Mouse (Mus musculus) midbrain, embryonic 10.5 days (tissue): ENCODE results near the gene 3110082I17Rik. TPM values are rescaled to one million over a fixed set of nuclear protein-coding genes. Genes with fewer than 3 reads are reported as not detected.

Source experiments
- DNase-seq: peaks from one replicate; pipeline ENCODE4 v3.0.0-alpha.2; 2017; ENCODE audit warnings: low spot score
- H3K27ac ChIP-seq: fragments of 300-500 bp; sonication (generic); replicated peaks from 2 replicates; pipeline ENCODE4 v1.5.1; 2016; ENCODE audit warnings: mild to moderate bottlenecking
- H3K27me3 ChIP-seq: fragments of 300-500 bp; sonication (generic); 2 replicates; pipeline ENCODE4 v1.6.1; 2016; ENCODE audit warnings: low read depth, mild to moderate bottlenecking; ENCODE audit not compliant: poor library complexity, severe bottlenecking
- H3K36me3 ChIP-seq: fragments of 300-500 bp; sonication (generic); 2 replicates; pipeline ENCODE4 v1.6.1; 2016; ENCODE audit warnings: mild to moderate bottlenecking, moderate library complexity
- H3K4me1 ChIP-seq: fragments of 300-500 bp; sonication (generic); 2 replicates; pipeline ENCODE4 v1.6.1; 2016
- H3K4me3 ChIP-seq: fragments of 300-500 bp; sonication (generic); 2 replicates; pipeline ENCODE4 v1.5.1; 2016; ENCODE audit warnings: mild to moderate bottlenecking, moderate library complexity
- H3K9me3 ChIP-seq: fragments of 300-500 bp; sonication (generic); replicated peaks from 2 replicates; pipeline ENCODE4 v1.6.1; 2016; ENCODE audit warnings: mild to moderate bottlenecking
- WGBS: fragments of 180-500 bp; shearing (Covaris S2); methylation state at CpG from one replicate; pipeline ENCODE4 v1.1.7; 2016; 5-methylcytosine and 5-hydroxymethylcytosine counted together
- polyA plus RNA-seq: library from polyadenylated mRNA; unstranded; fragments of >200 nt; fragmentation: Nextera tagmentation; extraction: Ambion mirVana; gene quantifications from 2 replicates; pipeline ENCODE4 v1.2.1, GENCODE M21; 2016

The 3110082I17Rik gene
- polyA plus RNA-seq, 1 experiment from 2014 or later = 64.7 TPM

- H3K4me1 ChIP-seq = peaks cover 52% of the 10 kb centered on the region
- DNase-seq = no peak
- H3K36me3 ChIP-seq = peaks cover 8% of the 10 kb centered on the region
- H3K9me3 ChIP-seq = no peaks in the 10 kb centered on the region
- H3K27me3 ChIP-seq = no peaks in the 10 kb centered on the region
- no peak overlapping the region for H3K4me3 ChIP-seq
- 74% methylated on average over 12 of the region's 12 CpGs for WGBS
- peak overlapping the region; percentile 49; the same call in 1 of the 2 replicates for H3K27ac ChIP-seq
Measured at GRCm38 (mm10) chr5:139429818-139430341, 30.4 kb downstream of the 3110082I17Rik start.

- no peaks in the 10 kb centered on the region for H3K9me3 ChIP-seq
- H3K27ac ChIP-seq = no peak overlapping the region
- peaks cover 42% of the 10 kb centered on the region for H3K4me1 ChIP-seq
- 89% methylated on average over 9 of the region's 9 CpGs for WGBS
- DNase-seq = no peak
- peaks cover 8% of the 10 kb centered on the region for H3K36me3 ChIP-seq
- no peaks in the 10 kb centered on the region for H3K27me3 ChIP-seq
- no peak overlapping the region for H3K4me3 ChIP-seq
Measured at GRCm38 (mm10) chr5:139427989-139428388, 32.3 kb downstream of the 3110082I17Rik start.

- Histone ChIP-seq H3K4me1 (peaks cover 34% of the 10 kb centered on the region), H3K4me3 (no peak overlapping the region), H3K27ac (no peak overlapping the region), H3K27me3 (no peaks in the 10 kb centered on the region), H3K9me3 (no peaks in the 10 kb centered on the region), H3K36me3 (peaks cover 8% of the 10 kb centered on the region)
- DNase-seq = no peak
- 89% methylated on average over 9 of the region's 9 CpGs for WGBS
Measured at GRCm38 (mm10) chr5:139427001-139427400, 33.3 kb downstream of the 3110082I17Rik start.

GRCm38 (mm10) chr5:139425198-139425597 is 35.1 kb downstream of the 3110082I17Rik start:
- H3K4me3 ChIP-seq = no peak overlapping the region
- H3K27ac ChIP-seq = no peak overlapping the region; the same call in 1 of the 2 replicates
- WGBS = 93% methylated on average over 9 of the region's 9 CpGs
- no peaks in the 10 kb centered on the region for H3K27me3 ChIP-seq
- H3K9me3 ChIP-seq = no peaks in the 10 kb centered on the region
- peaks cover 8% of the 10 kb centered on the region for H3K36me3 ChIP-seq
- peaks cover 19% of the 10 kb centered on the region for H3K4me1 ChIP-seq
- no peak for DNase-seq

DNA sequence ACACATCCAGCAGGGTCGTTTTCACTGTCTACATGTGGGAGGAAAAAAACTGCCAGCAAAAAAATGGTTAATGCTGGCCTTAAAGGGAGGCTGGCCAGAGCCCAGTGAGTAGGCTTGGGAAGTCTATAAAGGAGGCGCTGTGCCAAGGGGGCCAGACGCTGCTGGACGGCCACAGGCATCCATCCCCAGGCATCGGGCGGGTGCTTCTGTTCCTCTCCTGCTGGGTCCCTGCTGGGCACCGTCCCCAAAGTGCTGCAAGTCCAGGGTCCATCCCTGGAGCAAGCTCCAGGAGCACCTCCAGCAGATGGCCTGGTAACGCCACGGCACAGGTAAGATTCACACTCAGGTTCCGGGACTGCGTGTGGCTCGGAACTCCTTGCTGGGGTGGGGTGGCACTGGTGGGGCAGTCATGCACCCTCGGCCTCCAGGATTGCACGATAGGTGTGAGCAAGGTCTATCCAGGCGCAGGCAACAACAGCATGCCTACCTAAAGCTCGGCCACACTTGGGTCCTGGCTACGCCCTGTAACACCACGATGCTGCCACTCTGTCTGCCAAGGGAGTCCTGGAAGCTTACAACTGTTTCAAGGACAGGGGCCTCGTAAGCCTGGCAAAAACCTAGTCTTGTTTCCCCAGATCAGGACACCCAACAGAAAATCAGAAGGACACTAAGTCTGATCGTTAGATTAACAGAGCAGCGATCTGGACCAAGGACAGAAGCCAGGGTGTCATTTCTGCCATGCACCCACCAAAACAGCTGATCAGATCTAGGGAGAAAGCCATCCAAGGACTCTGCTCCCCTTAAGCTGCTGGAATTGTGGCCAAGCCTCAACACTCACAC is 37.1 kb downstream of the 3110082I17Rik start, which contains the start of gene Gper1:
Gene Gper1 (plus strand): TSS at position 126 of the 840 bp plus-strand sequence.
- H3K27ac ChIP-seq = peak within 1 kb of the TSS; percentile 57; the same call in 1 of the 2 replicates
- DNase-seq = no peak
- H3K36me3 ChIP-seq = peaks cover 8% of the 10 kb centered on the region
- WGBS = 70% methylated on average over 21 of the region's 21 CpGs
- no peaks in the 10 kb centered on the region for H3K9me3 ChIP-seq
- H3K4me3 ChIP-seq = no peak within 1 kb of the TSS
- no peaks in the 10 kb centered on the region for H3K27me3 ChIP-seq
- H3K4me1 ChIP-seq = peaks cover 23% of the 10 kb centered on the region

- WGBS = 35% methylated on average over 3 of the region's 3 CpGs
- Histone ChIP-seq H3K4me3 (no peak overlapping the region; the same call in 1 of the 2 replicates), H3K9me3 (peaks cover 5% of the 10 kb centered on the region; the same call in 1 of the 2 replicates), H3K36me3 (peaks cover 17% of the 10 kb centered on the region), H3K4me1 (peaks cover 26% of the 10 kb centered on the region), H3K27me3 (no peaks in the 10 kb centered on the region), H3K27ac (peak overlapping the region; percentile 65)
- no peak for DNase-seq
Measured at GRCm38 (mm10) chr5:139418633-139419032, 41.7 kb downstream of the 3110082I17Rik start.

DNA sequence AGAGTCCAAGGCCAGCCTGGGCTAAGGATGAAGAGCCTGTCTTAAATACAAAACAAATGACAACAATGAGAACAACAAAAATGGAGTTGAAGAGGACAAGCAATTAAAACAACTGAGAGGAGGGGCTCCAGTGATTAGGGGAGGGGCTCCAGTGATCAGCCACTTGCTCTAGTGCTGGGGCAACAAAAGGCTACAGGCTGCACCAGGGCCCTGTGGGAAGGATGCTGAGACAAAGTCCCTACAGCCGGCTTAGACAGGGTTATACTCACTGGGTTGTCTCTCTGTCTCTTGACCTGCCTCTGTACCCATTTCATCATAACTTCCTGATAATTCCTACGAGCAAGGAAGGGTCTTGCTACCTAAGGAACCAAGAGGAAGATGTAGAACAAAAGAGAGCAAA is 42.2 kb downstream of the 3110082I17Rik start:
- WGBS = 73% methylated on average over 2 of the region's 2 CpGs
- peak overlapping the region; percentile 65 for H3K27ac ChIP-seq
- DNase-seq = no peak
- peaks cover 5% of the 10 kb centered on the region; the same call in 1 of the 2 replicates for H3K9me3 ChIP-seq
- no peak overlapping the region; the same call in 1 of the 2 replicates for H3K4me3 ChIP-seq
- H3K4me1 ChIP-seq = peaks cover 20% of the 10 kb centered on the region
- H3K27me3 ChIP-seq = no peaks in the 10 kb centered on the region
- peaks cover 17% of the 10 kb centered on the region for H3K36me3 ChIP-seq

GRCm38 (mm10) chr5:139417480-139417879 is 42.8 kb downstream of the 3110082I17Rik start:
- H3K4me1 ChIP-seq = peaks cover 18% of the 10 kb centered on the region
- no peak overlapping the region for H3K27ac ChIP-seq
- no peak for DNase-seq
- peaks cover 17% of the 10 kb centered on the region for H3K36me3 ChIP-seq
- H3K9me3 ChIP-seq = peaks cover 5% of the 10 kb centered on the region; the same call in 1 of the 2 replicates
- H3K27me3 ChIP-seq = no peaks in the 10 kb centered on the region
- H3K4me3 ChIP-seq = no peak overlapping the region
- WGBS = 87% methylated on average over 3 of the region's 3 CpGs

DNA sequence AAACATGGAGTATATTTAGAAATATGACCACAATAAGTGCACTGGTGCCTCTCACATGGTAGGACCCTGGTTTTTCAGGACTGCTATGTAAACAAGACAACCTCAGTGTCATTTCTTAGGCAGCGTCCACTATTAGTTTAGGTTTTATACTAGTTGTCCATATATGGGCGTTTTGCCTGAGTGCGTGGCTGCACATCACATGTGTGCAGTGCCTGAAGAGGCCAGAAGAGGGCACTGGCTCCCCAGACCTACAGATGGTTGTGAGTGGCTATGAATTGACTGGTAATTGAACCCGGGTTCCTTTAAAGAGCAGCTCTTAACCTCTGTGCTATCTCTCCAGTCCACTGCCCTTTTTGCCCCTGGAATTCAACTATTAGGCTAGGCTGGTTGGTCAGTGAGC is 43.4 kb downstream of the 3110082I17Rik start:
- no peaks in the 10 kb centered on the region for H3K27me3 ChIP-seq
- H3K27ac ChIP-seq = no peak overlapping the region
- H3K36me3 ChIP-seq = peaks cover 17% of the 10 kb centered on the region
- H3K4me3 ChIP-seq = no peak overlapping the region
- peaks cover 18% of the 10 kb centered on the region for H3K4me1 ChIP-seq
- 92% methylated on average over 4 of the region's 4 CpGs for WGBS
- H3K9me3 ChIP-seq = peaks cover 5% of the 10 kb centered on the region; the same call in 1 of the 2 replicates
- DNase-seq = no peak

DNA sequence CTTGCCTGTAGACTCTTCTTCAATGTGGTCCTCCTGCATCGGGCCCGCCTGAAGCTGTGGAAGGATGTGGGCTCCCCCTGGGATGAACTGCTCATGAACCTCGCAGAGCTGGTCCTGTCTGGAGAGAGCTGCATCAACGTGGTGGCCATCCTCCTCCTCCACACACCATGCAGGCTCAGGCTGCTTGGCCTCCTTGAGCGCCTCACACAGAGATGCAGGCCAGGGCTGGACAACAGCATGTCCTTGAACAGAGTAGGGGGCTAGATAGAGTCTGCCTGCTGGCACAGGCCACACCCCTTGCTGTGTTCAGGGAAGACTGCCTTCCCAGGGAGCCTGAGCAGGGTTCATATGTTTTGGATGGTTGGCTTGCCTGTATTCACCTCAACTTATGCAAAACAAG is 45.3 kb downstream of the 3110082I17Rik start:
- no peak for DNase-seq
- H3K27ac ChIP-seq = no peak overlapping the region
- H3K36me3 ChIP-seq = peaks cover 17% of the 10 kb centered on the region
- no peak overlapping the region for H3K4me3 ChIP-seq
- no peaks in the 10 kb centered on the region for H3K27me3 ChIP-seq
- peaks cover 18% of the 10 kb centered on the region for H3K4me1 ChIP-seq
- 89% methylated on average over 5 of the region's 5 CpGs for WGBS
- H3K9me3 ChIP-seq = peaks cover 5% of the 10 kb centered on the region; the same call in 1 of the 2 replicates

DNA sequence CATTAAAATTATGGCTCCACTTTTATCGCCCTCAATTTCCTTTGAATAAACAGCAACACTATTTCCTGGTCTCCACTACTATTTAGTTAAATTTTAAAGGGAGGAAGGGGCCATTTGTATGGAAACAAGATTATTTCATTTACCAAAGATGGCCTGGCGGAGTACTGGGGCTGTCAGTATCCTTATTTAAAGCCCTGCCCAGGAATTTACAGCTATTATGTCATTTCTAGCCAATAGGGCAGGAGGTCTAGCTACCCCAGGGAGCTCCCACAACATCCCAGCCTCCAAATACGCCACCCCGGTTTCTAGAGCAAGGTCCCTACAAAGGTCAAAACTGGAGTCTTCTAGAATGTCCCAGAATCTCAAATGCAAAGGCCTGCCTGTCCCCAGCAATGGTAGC is 46.8 kb downstream of the 3110082I17Rik start:
- Histone ChIP-seq H3K4me3 (no peak overlapping the region), H3K9me3 (peaks cover 5% of the 10 kb centered on the region; the same call in 1 of the 2 replicates), H3K27ac (no peak overlapping the region), H3K4me1 (peaks cover 6% of the 10 kb centered on the region), H3K36me3 (peaks cover 17% of the 10 kb centered on the region), H3K27me3 (no peaks in the 10 kb centered on the region)
- WGBS = 89% methylated on average over 4 of the region's 4 CpGs
- DNase-seq = no peak

DNA sequence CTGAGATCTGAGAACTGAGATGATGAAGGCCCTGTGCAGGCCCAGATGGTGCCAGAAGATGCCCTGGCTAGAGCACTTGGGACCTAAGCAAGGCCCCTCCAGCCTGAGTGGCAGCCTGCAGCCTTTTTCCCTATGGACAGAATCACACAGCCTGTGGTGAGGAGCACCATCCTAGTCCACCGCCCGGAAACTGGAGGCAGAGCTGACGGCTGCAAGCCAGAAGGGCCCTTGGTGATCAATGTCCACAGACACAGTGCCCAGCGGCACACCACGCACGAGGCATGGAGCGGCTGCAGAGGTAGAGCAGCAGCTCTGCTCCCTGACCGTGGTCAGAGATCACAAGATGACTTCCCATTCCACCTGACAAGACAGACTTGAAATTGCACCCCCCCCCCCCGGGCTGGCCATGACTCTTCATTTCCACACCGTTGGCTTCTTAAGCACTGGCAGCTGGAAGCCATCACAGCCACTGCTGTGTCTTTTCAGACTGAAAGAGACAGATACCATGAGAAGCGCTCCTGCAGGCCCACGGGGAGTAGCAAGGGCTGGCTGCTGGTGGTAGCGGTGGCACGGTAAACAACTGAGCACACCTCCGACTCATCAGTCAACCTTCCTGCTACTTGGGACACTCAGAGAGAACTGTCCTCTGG is 48.5 kb downstream of the 3110082I17Rik start:
- no peak overlapping the region for H3K4me3 ChIP-seq
- no peaks in the 10 kb centered on the region for H3K27me3 ChIP-seq
- H3K36me3 ChIP-seq = peaks cover 9% of the 10 kb centered on the region
- DNase-seq = no peak
- WGBS = 88% methylated on average over 15 of the region's 15 CpGs
- no peaks in the 10 kb centered on the region for H3K9me3 ChIP-seq
- H3K27ac ChIP-seq = no peak overlapping the region
- peaks cover 9% of the 10 kb centered on the region; the same call in 1 of the 2 replicates for H3K4me1 ChIP-seq
